Mouse (Mus musculus) cortical plate, adult 2 months (tissue): ENCODE data around the gene Cybrd1.

Experiments
- CTCF ChIP-seq: fragments of 200-500 bp; IDR thresholded peaks from 2 replicates; pipeline ENCODE4 v1.5.1; 2011; ENCODE audit warnings: mild to moderate bottlenecking, control low read depth, low read length; ENCODE audit not compliant: insufficient read depth; ENCODE audit errors: extremely low read depth
- POLR2A ChIP-seq: fragments of 200-500 bp; IDR thresholded peaks from 2 replicates; pipeline ENCODE4 v1.6.1; 2011; ENCODE audit warnings: mild to moderate bottlenecking, low read length, control low read depth; ENCODE audit not compliant: insufficient read depth; ENCODE audit errors: extremely low read depth

- no peak for TF ChIP-seq POLR2A
- TF ChIP-seq CTCF, result no peak
These were observed 15.0 kb upstream of the Cybrd1 start for GRCm38 (mm10) chr2:71102621-71103291.
